20 mouse cellular contexts compared by ENCODE assay signal in the genomic region with DNA sequence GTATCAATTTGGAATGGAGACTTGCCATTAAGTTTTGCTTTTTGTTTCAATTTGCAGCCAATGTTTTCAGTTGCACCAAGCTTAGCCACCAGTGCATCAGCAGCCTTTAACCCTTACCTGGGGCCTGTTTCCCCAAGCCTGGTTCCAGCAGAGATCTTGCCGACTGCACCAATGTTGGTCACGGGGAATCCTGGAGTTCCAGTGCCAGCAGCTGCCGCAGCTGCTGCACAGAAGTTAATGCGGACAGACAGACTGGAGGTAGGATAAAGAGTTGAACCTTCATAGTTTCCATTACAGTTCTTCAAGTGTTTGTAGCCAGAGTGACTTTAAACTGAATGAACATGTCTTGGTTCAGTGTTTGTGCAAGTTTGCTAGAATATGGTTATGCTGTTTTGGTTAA.
DNase-seq lines count a peak whose midpoint lies in the region; ATAC-seq and TF ChIP-seq lines count a peak whose summit lies in the region.
"Had no signal": no experiment of that assay in that cellular context is flagged by ENCODE, and none has a peak within 500 bp of the region (broad histone marks: within the 10 kb centered on the region; RNA-seq: fewer than 3 reads in every experiment).

No protein-coding gene starts in this region.

- DNase-seq in heart, postnatal 25 days (ENCODE audit: low spot score) = no peak
- DNase-seq in G1E (ENCODE audit: low spot score) = no peak
- DNase-seq in liver, embryonic 11.5 days (ENCODE audit: low spot score) = no peak
- no peak for DNase-seq in layer of hippocampus, adult 9-10 months (ENCODE audit: low spot score)
- DNase-seq in kidney, adult 8-10 months = no peak
- DNase-seq: cerebellum, adult 9-10 months; kidney, adult 9 months; kidney, postnatal 25 days; layer of hippocampus, adult 9-11 months; midbrain, embryonic 14.5 days; right cerebral cortex, postnatal 14 days; thymus, adult 18-20 months; thymus, postnatal 4 days had no signal

- H3K36me3 ChIP-seq in heart, embryonic 13.5 days = peaks cover 17% of the 10 kb centered on the region; the same call in 1 of the 2 replicates
- peaks cover 51% of the 10 kb centered on the region for H3K36me3 ChIP-seq in G1E (replicated peaks)
- 0 out of 2 replicates have a peak, but pooled peaks cover 3% of the 10 kb centered on the region for H3K36me3 ChIP-seq in liver, embryonic 11.5 days (ENCODE audit: control insufficient read depth, insufficient read depth, low read length)
- H3K36me3 ChIP-seq: hindbrain, embryonic 13.5 days; stomach, embryonic 15.5 days had no signal

- no peaks in the 10 kb centered on the region for H3K9me3 ChIP-seq in heart, embryonic 13.5 days
- no peaks in the 10 kb centered on the region for H3K9me3 ChIP-seq in G1E (replicated peaks)
- H3K9me3 ChIP-seq in liver, embryonic 11.5 days (ENCODE audit: control insufficient read depth, low read length) = no peaks in the 10 kb centered on the region
- H3K9me3 ChIP-seq: hindbrain, embryonic 13.5 days; limb, embryonic 12.5 days; lung, embryonic 15.5 days; stomach, embryonic 15.5 days had no signal

- peaks cover 58% of the 10 kb centered on the region for H3K4me1 ChIP-seq in heart, embryonic 13.5 days
- H3K4me1 ChIP-seq in G1E (ENCODE audit: insufficient read depth, low read depth, low read length) = peaks cover 76% of the 10 kb centered on the region
- H3K4me1 ChIP-seq in liver, embryonic 11.5 days (replicated peaks; ENCODE audit: control insufficient read depth, insufficient read depth, low read length) = peaks cover 31% of the 10 kb centered on the region
- H3K4me1 ChIP-seq: limb, embryonic 12.5 days; lung, embryonic 15.5 days; stomach, embryonic 15.5 days had no signal

- peak overlapping the region; percentile 48 for H3K27ac ChIP-seq in heart, embryonic 13.5 days (replicated peaks)
- peak overlapping the region; percentile 92 for H3K27ac ChIP-seq in liver, embryonic 11.5 days (ENCODE audit: low read depth, low read length)
- H3K27ac ChIP-seq: hindbrain, embryonic 13.5 days; limb, embryonic 12.5 days; lung, embryonic 15.5 days; stomach, embryonic 15.5 days had no signal

- intact Hi-C loops in heart, postnatal 25 days (cut with DNase I) = loop anchor here (5.0 to 10.0 kb wide), 4 partner anchors 76 to 196 kb away; no protein-coding TSS in a partner anchor

- H3K27me3 ChIP-seq in heart, embryonic 13.5 days (replicated peaks) = no peaks in the 10 kb centered on the region
- H3K27me3 ChIP-seq in G1E (ENCODE audit: insufficient read depth, low read length) = no peaks in the 10 kb centered on the region
- H3K27me3 ChIP-seq in liver, embryonic 11.5 days (replicated peaks; ENCODE audit: control insufficient read depth, insufficient read depth, low read length) = no peaks in the 10 kb centered on the region
- H3K27me3 ChIP-seq: hindbrain, embryonic 13.5 days; limb, embryonic 12.5 days; lung, embryonic 15.5 days; stomach, embryonic 15.5 days had no signal

- 0 out of 2 replicates have a peak overlapping the region, but pooled peaks have one; percentile 19 for H3K9ac ChIP-seq in heart, embryonic 13.5 days
- H3K9ac ChIP-seq in liver, embryonic 11.5 days (ENCODE audit: low read depth, low read length) = 0 out of 2 replicates have a peak overlapping the region, but pooled peaks have one; percentile 3
- H3K9ac ChIP-seq: hindbrain, embryonic 13.5 days; limb, embryonic 12.5 days; lung, embryonic 15.5 days; stomach, embryonic 15.5 days had no signal

- WGBS in heart, embryonic 13.5 days = 64% methylated on average over 4 of the region's 4 CpGs
- WGBS in liver, embryonic 11.5 days = 84% methylated on average over 4 of the region's 4 CpGs

- no peak for ATAC-seq in heart, embryonic 13.5 days (ENCODE audit: extremely low read depth, insufficient number of reproducible peaks, low FRiP score, low TSS enrichment)
- ATAC-seq in G1E (ENCODE audit: extremely low read depth, insufficient number of reproducible peaks, low FRiP score, poor library complexity, severe bottlenecking) = no peak
- ATAC-seq in liver, embryonic 11.5 days (replicated peaks; ENCODE audit: low FRiP score) = no peak
- peak; percentile 0; the same call in 1 of the 2 replicates for ATAC-seq in megakaryocyte-erythroid progenitor cell, adult 5-6 weeks (replicated peaks; ENCODE audit: low FRiP score, low TSS enrichment, poor library complexity, severe bottlenecking)
- ATAC-seq: forebrain, embryonic 14.5 days had no signal

- H3K4me2 ChIP-seq in heart, embryonic 13.5 days = peak overlapping the region; percentile 43
- peak overlapping the region; percentile 51 for H3K4me2 ChIP-seq in liver, embryonic 11.5 days
- H3K4me2 ChIP-seq: hindbrain, embryonic 13.5 days; limb, embryonic 12.5 days; lung, embryonic 15.5 days; stomach, embryonic 15.5 days had no signal

- no peak for TF ChIP-seq CTCF in G1E (IDR thresholded peaks at IDR 0.05; ENCODE audit: low read depth, low read length)

- H3K4me3 ChIP-seq in heart, embryonic 13.5 days = no peak overlapping the region
- H3K4me3 ChIP-seq in G1E (ENCODE audit: low read depth, low read length) = peak overlapping the region; percentile 67; the same call in 1 of the 2 replicates
- H3K4me3 ChIP-seq in liver, embryonic 11.5 days (ENCODE audit: low read depth, low read length) = no peak overlapping the region
- H3K4me3 ChIP-seq: hindbrain, embryonic 13.5 days; limb, embryonic 12.5 days; lung, embryonic 15.5 days; stomach, embryonic 15.5 days had no signal
